Mouse (Mus musculus) forelimb bud, embryonic 11.5 days (tissue): ENCODE data around the gene Slco4a1.

Experiments used
- DNase-seq: peaks from one replicate; pipeline ENCODE4 v3.0.0-alpha.2; 2012; ENCODE audit warnings: low read depth, low spot score

Slco4a1 gene

GRCm38 (mm10) chr2:180455723-180456698, at the start of gene Slco4a1:
TSS of gene Slco4a1 (plus strand) at chr2:180456245.
- peak; percentile 60 for DNase-seq

DNA sequence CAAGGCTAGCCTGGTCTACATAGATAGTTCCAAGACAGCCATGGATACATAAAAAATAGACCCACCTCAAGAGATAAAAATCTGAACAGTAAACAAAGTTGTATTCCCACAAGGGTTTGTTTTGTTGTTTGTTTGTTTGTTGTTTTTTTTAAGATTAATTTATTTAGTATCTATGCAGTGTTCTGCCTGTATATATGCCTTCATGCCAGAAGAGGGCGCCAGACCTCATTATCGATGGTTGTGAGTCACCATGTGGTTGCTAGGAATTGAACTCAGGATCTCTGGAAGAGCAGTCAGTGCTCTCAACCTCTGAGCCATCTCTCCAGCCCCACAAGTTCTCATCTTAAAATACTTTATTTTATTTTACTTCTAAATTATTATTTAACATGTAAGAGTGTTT, 47.6 kb upstream of the Slco4a1 start:
- no peak for DNase-seq

DNA sequence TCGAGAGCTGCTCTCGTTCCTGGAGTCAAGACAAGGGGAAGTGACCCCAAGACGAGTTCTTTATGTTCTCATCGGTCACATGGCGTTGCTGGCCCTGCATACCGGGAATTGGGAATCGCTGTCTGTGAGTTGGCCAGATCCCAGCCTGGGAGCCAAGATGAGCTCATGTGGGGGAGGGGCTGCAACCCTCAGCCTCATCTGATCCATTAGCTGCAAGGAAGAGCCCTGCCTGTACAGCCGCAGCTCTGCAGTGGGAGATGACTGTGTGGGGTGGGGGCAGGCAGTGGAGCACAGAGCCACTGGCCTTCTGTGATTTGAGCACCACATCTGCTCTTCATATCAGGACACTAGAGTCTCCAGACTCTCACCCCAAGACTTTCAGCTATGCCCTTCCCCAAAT, 45.6 kb upstream of the Slco4a1 start:
- DNase-seq, result no peak

DNA sequence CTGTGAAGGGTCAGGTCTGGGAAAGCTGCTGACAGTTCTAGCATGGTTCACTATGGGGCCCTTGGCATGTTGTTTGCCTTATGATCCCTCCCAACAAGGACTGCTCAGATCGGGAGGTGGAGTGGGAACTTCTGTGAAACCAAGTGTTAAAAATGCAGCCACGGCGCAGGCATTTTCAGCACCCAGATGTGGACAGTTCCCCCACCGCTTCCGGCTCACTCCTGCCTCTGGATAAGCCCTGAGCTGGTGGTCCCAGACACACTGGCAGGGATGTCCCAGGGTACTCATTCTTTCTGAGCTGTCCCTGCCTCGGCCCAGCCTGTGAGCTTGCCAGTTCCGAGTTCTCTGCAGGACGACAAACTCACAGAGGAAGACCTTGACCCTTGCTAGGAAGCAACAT, 45.0 kb upstream of the Slco4a1 start:
- DNase-seq, result peak; percentile 46

DNA sequence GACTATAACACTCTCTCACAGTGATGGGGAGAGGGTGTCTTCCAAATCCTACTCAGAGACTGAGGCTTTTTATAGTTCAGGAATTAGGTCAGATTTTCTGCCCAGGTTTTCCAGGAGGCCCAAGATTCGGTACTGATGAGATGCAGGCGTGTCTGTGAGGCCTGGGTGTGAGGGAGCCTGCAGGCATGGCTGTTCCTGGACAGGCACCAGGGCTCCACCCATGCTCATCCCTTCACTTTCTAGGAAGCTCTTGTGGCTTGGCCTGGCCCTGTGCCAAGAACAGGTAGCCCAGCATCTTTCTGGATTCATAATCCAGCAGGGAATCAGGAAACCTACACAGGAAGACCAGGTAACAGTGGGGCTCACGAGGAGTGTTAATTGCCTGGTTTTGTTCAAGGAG, 40.4 kb upstream of the Slco4a1 start:
- no peak for DNase-seq

GRCm38 (mm10) chr2:180417731-180418130, 38.3 kb upstream of the Slco4a1 start:
- DNase-seq, result peak; percentile 62

DNA sequence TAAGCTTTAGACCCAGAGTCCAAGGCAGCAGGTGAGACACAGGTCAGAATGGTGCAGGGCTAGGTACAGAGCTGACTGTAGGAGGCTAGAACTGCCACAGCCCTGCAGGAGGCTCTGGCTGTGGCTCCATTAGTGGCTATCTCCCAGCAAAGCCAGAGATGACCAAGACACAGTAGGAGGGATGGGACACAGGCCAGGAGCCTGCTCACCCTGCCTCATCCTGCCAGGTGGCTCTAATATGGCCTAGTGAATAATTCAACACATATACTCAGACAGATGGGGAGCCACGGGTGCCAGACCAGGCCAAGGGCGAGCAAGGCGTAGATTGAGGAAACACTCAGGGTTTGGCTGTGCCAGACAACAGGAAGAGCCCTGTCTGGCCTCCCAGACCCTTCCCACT, 35.4 kb upstream of the Slco4a1 start:
- DNase-seq, result no peak

GRCm38 (mm10) chr2:180425115-180425514, 30.9 kb upstream of the Slco4a1 start:
- no peak for DNase-seq

GRCm38 (mm10) chr2:180427073-180427472, 29.0 kb upstream of the Slco4a1 start:
- no peak for DNase-seq

GRCm38 (mm10) chr2:180428331-180428730, 27.7 kb upstream of the Slco4a1 start:
- peak; percentile 38 for DNase-seq

DNA sequence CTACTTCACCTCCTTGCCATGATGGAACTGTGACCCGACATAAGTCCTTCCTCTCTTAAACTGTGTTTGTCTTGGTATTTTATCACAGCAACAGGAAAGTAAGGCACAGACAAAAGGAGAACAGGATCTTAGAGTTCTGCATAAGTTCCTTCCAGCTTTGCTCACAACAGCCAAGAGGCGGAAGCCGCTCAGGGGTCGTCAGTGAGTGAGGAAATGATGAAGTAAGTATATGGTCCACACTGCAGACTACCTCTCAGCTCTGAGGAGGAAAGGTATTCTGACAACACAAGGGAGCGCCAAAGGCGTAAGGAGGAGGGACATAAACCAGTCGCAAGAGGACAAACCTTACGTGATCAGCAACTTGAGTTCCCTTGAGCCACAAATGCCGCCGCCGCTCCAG, 25.4 kb upstream of the Slco4a1 start:
- no peak for DNase-seq

- DNase-seq, result peak; percentile 81
Observed at GRCm38 (mm10) chr2:180432042-180432668, 23.9 kb upstream of the Slco4a1 start.

- DNase-seq, result no peak
Observed at GRCm38 (mm10) chr2:180432751-180433150, 23.3 kb upstream of the Slco4a1 start.

DNA sequence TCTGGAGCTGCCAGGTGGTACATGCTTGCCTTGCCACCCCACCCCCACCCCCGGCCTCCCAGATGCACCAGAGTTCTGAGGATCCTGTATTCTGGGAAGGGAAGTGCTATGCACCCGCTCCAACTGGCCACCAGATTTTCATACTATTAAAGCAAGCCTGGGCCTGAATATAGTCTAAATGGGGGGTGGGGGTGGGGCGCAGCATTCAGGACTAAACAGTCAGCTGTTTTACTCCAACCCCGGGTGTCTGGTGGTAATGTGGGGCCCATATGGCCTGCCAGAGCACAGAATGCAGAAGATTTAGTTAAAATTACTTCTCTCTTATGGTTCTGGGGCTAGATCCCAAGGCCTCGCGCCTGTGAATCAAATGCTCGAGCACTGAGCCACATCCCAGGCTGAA, 22.7 kb upstream of the Slco4a1 start:
- peak; percentile 46 for DNase-seq

DNA sequence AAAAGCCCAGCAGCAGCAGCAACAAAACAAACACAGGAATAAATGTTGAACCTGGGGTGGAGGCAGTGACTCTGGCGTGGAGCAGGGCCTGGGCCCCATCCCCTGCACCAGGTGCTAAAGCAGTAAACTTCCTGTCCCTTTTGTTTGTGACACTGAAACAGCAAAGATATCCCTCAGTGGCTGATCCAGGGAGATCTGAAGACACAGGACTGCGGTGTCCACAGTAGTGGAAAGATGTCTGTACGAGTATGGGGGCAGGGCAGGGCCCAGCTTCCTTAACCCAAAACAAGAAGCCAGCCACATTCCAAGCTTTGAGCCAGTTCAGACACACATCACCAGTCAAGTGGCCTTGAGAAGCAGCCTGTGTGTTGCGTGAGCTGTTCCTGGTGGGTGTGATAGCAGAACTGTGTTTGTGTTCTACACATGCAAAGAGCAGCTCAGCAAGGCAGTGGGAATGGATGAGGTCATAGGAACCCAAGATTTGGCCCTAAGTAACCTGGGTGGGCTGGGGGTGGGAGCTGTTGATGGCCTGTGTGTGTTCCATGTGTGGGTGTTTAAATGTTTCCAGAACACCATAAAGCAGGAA, 20.6 kb upstream of the Slco4a1 start:
- peak; percentile 47 for DNase-seq

- no peak for DNase-seq
Observed at GRCm38 (mm10) chr2:180437149-180437864, 18.7 kb upstream of the Slco4a1 start.

DNA sequence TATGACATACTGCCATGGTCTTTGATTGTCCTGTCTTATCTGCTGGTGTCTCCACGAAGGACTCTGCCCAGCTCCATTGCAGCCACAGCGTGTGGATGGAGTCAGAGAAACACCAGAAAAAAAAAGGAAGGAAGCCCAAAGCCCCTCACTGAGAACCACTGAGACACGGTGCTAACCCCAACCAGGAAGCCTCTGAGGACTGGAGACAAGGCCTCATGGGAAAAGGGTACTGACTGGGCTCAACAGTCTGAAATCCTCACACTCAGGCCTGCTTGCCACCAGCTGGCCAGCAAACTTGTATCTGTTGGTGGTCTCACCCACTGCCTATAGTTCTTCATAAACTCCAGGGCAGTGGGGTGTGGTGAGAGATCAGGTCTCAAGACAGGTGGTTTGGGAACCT, 16.3 kb upstream of the Slco4a1 start:
- no peak for DNase-seq

- DNase-seq, result peak; percentile 55
Observed at GRCm38 (mm10) chr2:180440596-180441332, 15.3 kb upstream of the Slco4a1 start.

- DNase-seq, result no peak
Observed at GRCm38 (mm10) chr2:180442061-180442460, 14.0 kb upstream of the Slco4a1 start.

GRCm38 (mm10) chr2:180443861-180444260, 12.2 kb upstream of the Slco4a1 start:
- no peak for DNase-seq
